Mouse (Mus musculus): ENCODE results near the gene Cckbr. TPM values are rescaled to one million over a fixed set of nuclear protein-coding genes. Genes with fewer than 3 reads are reported as not detected.
"Not testable (repeated sequence)": the region's sequence is repeated elsewhere in the genome, so short reads cannot be mapped to it uniquely, and the experiment has no call there.

The Cckbr gene
- total RNA-seq, 2 experiments from 2014 or later: not detected

DNA sequence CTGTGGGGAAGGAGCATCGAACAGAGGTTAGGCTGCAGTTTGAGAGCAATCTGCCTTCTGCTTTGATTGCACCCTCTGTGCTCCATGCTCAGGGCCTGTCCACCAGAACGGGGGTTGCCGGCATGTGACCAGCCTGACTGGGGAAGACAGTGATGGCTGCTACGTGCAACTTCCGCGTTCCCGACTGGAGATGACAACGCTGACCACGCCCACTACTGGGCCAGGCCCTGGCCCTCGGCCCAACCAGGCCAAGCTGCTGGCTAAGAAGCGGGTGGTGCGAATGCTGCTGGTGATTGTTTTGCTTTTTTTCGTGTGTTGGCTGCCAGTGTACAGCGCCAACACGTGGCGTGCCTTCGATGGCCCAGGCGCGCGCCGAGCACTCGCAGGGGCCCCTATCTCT is 9.3 kb downstream of the Cckbr start:
- no peak for ATAC-seq (replicated peaks; ENCODE audit: poor library complexity, severe bottlenecking)

DNA sequence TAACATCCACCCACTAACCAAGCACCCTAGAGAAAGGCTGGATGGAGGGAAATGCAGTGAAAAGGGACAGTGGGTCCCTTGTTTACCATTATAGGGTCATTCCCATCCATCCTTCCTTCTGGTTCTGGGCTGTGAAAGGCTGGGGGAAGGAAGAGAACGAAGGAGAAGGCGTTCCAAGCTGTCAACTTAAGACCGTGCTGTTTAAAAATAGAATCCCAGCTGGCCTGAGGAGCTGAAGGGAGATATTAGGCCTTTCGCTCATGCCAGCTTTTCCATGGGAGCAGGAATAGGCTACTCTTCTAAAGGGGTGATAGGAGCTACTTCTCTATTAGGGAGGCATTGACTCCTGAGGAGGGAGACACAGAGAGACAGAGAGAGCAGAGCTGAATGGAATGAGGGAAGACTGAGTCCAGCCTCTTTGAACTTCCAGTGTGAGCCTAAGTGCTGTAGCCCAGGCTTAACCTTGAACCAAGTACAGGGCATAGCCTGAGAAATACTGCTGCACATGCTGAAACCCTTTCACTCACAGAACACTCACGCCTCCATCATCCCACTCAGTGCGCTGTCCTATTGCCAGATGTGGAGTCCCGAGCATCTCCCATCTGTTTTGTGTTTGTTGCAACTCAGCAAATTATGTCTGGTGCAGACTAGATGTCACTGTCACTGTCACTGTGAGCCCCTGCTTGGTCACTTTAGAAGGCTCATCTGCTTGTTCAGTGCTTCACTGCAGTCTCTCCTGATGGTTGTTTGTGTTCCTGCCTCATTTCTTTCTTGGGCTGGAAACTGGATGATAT is 12.6 kb downstream of the Cckbr start:
- no peak for ATAC-seq (replicated peaks; ENCODE audit: poor library complexity, severe bottlenecking)

DNA sequence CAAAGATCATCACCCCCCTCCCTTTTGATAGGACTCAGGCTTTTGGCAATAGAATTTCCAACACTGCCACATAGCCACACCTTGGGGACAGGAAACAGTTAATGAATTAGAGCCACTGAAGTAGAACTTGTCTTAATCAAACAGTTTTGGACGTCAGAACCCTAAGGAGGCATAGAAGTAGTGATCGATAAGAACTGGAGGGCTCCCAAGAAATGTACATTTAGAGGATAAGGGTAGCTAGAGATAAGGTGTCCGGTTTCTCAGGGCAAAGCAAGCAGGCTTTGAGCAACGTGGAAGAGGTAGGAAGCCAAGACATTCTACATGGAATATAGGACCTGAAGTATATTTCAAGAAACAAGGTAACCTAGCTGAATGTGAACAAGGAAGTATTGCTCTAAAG is 15.9 kb downstream of the Cckbr start:
- ATAC-seq (replicated peaks; ENCODE audit: poor library complexity, severe bottlenecking): no peak

DNA sequence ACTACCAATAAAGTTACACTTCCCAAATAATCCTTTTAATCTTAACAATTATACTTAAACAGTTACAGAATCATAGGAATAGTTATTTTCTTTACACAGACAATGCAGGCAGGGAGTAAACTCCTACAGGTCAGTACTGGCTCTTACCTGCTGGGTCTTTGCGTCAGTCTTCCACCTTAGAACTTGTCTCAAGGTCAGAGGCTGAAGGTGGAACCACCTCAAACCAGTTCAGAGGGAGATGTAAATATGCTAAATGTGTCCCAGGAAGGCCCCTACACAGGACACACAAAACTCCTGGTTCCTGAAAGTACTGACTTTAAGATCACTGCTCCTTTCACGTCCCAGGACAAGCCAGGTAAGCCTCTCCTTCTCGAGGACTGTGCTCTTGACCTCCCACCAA is 19.5 kb downstream of the Cckbr start:
- ATAC-seq (replicated peaks; ENCODE audit: poor library complexity, severe bottlenecking): no peak

DNA sequence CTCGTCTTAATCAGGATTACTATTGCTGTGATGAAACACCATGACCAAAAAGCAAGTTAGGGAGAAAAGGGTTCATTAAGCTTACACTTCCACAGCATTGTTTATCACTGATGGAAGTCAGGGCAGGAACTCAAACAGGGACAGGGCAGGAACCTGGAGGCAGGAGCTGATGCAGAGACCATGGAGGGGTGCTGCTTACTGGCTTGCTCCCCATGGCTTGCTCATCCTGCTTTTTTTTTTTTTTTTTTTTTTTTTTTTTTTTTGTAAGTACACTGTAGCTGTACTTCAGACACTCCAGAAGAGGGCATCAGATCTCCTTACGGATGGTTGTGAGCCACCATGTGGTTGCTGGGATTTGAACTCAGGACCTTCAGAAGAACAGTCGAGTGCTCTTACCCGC is 27.8 kb downstream of the Cckbr start:
- not testable (repeated sequence) for ATAC-seq (replicated peaks; ENCODE audit: poor library complexity, severe bottlenecking)

DNA sequence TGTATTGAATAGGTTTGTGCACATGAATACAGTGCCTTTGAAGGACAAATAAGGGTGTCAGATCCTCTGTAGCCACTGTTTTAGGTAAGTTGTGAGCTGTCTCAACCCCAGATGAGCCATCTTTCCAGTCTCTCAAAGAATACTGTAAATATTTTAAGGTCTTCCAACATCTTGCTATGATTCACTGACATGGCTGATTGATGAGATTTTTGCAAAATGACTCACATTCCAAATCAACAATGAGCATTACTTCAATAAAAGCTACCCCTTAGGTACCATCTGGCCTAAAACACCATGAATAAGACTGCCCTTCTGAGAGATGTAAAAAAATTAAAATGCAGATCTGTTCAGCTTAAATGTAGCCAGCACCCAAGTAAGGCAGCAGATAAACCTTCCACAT is 33.0 kb downstream of the Cckbr start:
- ATAC-seq (replicated peaks; ENCODE audit: poor library complexity, severe bottlenecking): no peak

DNA sequence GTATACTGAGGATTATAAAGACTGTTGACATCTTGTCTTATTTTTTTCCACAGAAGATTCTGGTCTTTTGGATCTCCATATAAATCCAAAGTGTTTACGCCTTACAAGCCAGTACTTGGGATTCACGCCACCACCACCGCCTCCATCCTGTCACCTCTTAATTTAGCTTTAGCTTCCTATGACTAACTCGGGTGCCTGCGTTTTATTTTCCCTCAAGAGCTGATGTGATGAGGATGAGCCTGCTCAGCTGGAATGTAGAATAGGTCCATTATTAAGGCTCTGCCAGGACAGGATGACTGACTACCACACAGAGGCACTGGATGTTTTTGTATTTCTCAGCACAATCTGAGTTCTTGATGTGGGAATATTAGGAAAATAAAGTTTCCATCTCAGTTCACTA is 40.0 kb downstream of the Cckbr start:
- ATAC-seq (replicated peaks; ENCODE audit: poor library complexity, severe bottlenecking): not testable (repeated sequence)

DNA sequence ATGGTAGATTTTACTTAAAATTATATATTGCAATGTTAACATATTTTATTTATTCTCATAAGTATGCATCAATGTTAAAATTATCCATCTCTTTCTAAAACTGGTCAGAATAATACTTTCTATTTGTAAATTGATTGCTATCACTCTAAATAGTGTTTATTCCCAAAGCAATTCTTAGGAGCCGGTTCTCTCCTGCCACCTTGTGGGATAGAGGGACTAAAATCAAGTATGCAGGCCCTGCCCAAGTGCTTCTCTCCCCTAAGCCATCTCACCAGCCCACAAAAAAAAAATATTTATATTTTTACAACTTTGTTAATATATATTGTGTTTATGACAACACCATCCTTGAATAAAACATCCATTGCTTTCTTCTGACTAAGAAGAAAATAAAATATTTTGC is 47.1 kb downstream of the Cckbr start:
- ATAC-seq (replicated peaks; ENCODE audit: poor library complexity, severe bottlenecking): no peak

DNA sequence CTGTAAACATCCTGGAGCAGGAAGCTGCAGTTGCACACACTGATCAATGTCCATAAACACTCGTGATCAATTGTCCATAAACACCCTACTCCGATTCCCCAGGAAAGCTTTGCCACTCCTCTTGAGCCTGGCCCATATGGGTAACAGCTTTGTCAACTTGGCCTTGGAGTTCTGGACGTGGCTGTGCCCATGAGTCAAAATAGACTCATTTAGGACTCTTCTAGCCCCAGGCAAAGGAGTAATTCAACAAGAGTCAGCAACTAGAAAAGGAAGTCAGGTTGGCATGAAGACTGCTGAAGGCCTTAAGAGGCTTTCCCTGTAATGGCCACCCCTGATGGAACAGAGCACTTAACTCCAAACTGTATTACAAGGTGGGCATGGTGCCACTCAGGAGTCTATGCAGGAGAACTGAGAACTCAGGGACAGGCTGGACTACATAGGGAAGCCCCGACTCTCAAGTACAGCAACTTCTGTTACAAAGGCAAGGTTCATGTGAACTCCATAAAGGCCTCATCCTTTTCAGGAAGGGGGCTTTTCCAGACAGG is 49.3 kb downstream of the Cckbr start:
- ATAC-seq (replicated peaks; ENCODE audit: poor library complexity, severe bottlenecking): no peak

DNA sequence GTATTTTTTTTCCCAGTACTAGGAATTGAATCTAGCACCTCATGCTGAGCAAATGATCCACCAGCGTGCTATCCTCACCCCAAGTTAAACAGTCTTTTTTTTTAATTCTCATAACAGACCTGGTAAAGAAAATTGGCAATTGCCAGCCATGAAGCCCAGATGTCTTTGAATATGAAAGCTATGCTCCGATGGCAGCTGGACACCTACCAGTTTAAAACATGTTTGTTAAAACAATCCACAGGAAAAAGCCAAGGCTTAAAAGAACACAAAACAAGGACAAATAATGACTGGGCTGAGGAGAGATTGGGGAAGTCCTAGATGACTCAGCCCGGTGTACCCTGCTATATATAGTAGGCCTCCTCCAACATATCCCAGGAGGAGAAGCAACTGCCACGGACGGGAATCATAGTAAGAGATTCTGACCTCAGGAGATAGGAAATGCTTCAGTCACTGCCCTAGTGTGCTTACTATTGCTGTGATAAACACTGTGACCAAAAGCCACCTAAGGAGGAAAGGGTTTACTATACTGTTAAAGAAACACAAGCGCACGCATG is 49.9 kb downstream of the Cckbr start:
- ATAC-seq (replicated peaks; ENCODE audit: poor library complexity, severe bottlenecking): peak; percentile 13; the same call in 1 of the 2 replicates

DNA sequence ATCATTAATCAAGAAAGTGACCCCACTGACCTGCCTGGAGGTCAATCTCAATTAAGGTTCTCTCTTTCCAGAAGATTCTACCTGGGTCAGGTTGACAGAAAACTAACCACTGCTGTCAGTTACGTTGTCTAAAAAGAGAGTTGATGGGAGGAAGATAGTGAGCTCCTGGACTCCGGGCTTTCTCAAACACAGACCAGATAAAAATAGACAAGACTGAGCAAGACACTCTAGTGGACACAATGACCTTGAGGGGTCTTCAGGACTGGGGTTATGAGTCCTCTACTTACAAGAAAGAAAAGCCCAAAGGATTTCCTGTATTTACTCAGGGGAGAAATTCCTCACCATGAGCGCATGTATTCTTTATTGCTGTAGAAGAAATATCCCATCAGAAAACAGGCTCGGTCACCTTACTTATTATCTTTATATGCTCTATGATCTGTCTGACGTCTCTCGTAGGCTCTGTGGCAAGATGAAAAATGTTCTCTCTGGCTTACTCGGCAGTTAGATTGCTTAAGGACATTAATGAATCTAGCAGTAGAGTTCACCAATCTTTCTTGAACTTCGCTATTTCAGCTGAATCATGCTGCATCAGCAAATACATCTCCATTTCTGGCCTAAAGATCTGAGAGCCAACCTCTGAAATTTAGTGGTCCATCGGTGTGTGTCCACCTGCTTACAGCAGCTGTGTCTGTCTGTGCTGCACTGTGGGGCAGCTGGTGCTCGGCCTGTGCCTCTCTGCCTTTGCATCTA is 51.3 kb downstream of the Cckbr start:
- no peak for ATAC-seq (replicated peaks; ENCODE audit: poor library complexity, severe bottlenecking)

DNA sequence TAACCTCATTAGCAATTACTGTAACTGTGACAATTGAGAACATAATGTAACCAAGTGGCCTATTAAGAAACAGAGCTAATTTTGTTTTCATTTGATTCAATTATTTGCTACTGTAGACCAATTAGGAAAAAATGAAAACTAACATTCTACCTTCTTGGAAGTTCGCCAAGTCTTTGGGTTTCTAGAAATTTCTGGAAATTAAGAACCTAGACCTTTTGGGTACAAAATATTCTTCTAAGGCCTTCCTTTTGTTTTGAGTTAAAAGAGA is 51.8 kb downstream of the Cckbr start:
- no peak for ATAC-seq (replicated peaks; ENCODE audit: poor library complexity, severe bottlenecking)

DNA sequence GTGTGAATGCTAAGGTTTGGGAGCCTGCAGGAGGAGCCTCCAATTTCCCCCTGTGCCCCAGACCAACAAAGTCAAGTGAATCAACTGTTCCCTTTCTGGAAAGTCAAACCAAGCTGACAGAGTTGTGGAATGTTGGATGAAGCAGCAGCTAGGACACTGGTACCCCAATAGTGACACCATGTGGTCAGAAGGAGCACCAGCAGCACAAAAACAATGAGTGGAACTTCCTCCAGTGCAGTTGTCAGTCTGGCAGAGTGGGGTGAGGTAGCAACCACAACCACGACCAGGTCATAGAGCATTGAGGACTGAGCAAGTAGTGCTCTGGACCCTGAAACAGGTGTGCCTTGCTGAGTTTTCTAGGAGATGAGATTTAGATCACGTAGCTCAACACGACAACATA is 52.3 kb downstream of the Cckbr start:
- ATAC-seq (replicated peaks; ENCODE audit: poor library complexity, severe bottlenecking): peak; percentile 86

DNA sequence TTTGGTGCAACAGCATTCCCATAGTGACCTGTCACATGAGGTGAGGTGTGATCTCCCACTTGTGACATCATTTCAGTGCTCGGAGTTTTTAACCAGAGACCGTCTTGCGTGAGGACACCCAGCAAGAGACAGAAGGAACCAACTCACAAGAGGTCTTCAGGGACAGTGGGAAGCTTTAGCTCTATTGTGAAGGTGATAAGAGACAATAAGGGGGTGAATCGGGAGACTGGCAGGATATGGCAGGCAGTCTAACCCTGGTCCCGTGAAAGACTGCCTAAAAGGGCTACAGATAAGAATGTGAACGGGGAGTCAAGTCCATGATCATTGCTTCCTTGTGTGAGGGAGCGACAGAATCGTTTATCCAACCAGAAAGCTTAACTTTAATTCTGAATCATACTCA is 52.8 kb downstream of the Cckbr start:
- no peak for ATAC-seq (replicated peaks; ENCODE audit: poor library complexity, severe bottlenecking)

DNA sequence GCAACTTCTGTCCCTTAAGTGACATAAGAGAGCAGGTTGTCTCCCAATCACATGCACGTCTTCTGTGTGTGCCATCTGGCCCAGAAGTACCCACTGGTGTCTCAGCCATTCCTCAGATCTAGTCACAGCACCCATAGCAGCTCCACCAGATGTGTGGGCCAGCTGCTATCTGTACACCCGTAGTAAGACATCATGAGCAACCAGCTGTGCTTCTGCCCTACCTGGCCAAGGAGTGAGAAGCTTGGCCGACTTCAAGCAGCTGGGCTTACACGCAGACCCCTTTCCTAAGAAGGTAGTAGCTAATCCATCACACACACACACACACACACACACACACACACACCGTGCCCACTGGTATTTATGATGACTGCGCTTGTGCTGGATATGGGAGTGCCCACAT is 53.7 kb downstream of the Cckbr start:
- ATAC-seq (replicated peaks; ENCODE audit: poor library complexity, severe bottlenecking): no peak

DNA sequence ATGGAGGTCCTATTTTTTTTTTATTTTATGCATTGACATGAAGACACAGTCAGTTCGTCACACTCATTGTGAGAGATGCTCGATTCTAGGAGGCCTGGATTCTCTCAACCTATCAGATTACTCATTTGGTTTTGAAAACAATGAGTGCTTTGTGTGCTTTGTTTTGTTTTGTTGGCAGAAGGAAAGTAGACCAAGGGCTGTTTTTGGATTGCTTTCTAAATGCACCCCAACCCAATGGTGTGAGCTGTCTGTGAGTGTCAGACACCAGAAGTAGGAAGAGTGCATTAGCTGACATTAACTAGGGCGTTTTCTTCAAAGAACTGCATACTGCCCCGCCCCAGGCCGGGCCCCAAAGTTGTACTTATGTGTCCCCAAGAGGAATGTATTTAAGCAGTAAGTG is 54.5 kb downstream of the Cckbr start:
- ATAC-seq (replicated peaks; ENCODE audit: poor library complexity, severe bottlenecking): no peak

DNA sequence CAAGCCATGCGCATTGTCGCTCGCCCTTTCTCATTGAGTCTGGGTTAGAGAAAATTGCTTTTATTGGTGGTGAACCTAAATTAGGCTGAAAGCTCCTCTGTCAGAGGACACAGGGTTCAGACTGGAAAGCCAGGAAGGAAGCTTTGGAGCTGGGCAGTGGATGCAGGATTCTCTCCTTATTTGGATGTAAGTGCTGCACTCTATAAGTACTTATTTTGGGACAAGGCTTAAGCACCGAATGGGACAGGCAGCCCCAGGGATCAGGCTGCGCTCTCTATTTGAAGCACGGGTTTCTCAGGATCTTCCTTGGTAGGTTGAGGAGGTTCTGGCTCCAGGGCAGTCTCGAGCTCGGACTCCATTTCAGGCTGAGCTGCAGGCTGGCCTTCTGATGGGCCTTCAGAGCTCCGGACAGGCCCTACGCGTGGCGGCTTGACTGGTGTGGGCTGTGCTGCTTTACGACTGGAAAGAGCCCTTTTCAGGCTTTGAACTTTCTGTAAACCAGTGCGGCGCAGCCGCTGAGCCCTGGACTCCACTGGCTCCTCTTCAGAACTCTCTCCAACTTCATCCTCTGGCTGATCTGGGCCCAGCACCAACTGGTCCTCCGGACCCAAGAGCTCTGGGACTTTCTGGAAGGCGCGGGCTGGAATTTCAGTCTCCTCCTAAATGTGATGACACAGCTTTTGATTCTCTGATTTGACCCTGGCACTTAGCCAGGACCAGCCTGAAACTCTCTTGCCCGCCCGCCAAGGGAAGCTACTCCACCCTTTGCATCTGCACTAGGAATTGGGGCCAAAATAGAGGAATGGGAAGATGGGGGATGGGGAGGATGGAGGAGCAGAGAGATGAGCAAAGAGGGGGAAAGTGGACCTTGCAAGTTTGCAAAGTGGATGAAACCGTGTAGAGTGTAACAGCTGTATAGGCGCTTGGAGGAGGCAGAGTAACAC is 55.3 kb downstream of the Cckbr start:
- no peak for ATAC-seq (replicated peaks; ENCODE audit: poor library complexity, severe bottlenecking)

DNA sequence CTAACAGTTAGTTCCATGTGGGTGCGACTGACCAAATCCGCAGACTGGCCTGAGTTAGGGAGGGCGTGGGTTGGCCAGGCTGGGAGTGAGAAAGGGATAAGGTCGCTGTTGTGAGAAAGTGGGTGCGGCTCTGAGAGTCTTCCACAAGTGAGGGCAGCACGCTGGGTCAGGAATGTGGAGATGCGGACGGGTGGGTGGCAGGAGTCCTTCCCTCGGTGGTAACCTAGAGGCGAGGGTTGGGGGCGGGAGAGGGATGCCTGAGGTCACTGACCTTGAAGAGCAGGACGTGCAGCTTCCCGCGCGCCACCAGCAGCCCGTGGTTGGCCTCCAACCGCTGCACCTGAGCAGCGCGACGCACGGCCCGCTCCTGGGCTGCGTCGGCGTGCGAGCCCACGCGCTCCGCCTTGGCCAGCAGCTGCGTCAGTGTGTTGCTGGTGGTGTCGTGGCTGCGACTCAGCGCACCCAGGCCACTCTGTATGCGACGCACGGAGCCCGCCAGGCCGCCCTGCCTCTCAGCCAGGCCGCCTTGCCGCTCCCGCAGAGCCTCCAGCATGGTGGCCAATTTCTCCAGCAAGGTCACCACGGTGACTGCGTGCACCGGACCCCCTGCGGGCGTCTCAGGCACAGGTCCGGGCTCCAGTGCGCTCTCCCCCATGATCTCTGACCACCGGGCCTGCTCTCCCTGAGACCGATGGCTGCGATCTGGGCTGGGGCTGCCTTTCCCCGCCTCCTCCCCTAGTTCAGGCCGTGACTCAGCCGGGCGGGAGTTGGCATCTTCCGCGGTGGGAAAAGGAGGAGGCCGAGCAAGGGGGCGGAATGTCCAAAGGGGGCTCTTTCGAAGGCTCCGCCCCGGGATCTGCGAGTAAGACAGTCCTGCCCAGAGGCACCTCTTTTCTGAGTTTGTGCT is 56.2 kb downstream of the Cckbr start, which contains the start of gene Cavin3:
Gene Cavin3, minus strand, starts transcription at position 796 of the 907 bp plus-strand sequence.
- peak; percentile 66 for ATAC-seq (replicated peaks; ENCODE audit: poor library complexity, severe bottlenecking)

DNA sequence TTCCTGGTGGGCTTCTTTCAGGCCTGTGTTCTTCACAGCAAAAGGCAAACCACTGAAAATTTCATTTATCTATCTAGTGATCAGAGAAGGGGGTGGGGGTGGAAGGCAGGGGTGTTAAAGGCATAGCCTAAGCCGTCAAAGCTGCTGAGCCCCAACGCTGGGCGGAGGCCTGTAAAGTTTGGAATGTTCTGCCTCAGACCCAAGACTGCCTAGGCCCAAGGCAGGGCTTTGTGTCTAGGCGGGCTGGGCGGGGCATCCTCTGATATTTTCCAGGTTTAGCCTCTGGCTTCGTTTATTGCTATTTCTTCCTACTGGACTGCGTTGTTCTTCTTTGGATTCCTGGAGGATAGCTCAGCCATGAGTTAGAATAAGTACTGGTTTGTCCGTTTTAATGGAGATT is 56.9 kb downstream of the Cckbr start:
- no peak for ATAC-seq (replicated peaks; ENCODE audit: poor library complexity, severe bottlenecking)

Data from granulocyte monocyte progenitor cell, adult 5-6 weeks (primary cell).